In the genomic region with DNA sequence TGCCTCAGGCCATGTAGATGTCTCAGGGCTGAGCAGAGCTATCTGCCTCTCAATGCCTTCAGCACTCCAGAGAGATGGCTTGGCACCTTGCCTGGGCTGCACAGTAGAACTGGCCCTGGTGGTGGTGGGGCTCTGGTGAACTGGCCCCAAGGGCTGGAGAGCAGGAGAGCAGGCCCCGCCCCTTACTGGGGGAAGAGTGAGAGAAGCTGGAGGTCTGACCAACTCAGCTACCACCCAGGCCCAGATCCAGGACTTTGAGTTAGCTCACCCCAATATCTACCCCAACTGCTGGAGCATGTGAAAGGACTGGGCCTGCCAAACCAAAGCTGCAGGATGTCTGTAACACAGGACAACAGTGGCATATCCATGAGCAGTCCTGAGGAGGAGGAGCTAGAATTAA, we compare ENCODE assay signal across 9 mouse cellular contexts. TPM values are rescaled to one million over a fixed set of nuclear protein-coding genes. Genes with fewer than 3 reads are reported as not detected.
A peak's percentile ranks its signal among the peaks of the same experiment; 100 is the strongest.
DNase-seq lines count a peak whose midpoint lies in the region; ATAC-seq and TF ChIP-seq lines count a peak whose summit lies in the region.
"Had no signal": no experiment of that assay in that cellular context is flagged by ENCODE, and none has a peak within 500 bp of the region (broad histone marks: within the 10 kb centered on the region; RNA-seq: fewer than 3 reads in every experiment).

No protein-coding gene starts in this region.

- WGBS in intestine, embryonic 14.5 days, result 92% methylated on average over 1 of the region's 1 CpGs
- 93% methylated on average over 1 of the region's 1 CpGs for WGBS in intestine, postnatal 0 days
- whole genome bisulfite sequencing in heart, adult 2 months, result 82% methylated on average over 1 of the region's 1 CpGs
- 76% methylated on average over 1 of the region's 1 CpGs for WGBS in limb, embryonic 10.5 days

- no peaks in the 10 kb centered on the region for H3K36me3 ChIP-seq in intestine, embryonic 14.5 days (ENCODE audit: control insufficient read depth, insufficient read depth, low read length)
- H3K36me3 ChIP-seq in intestine, postnatal 0 days (ENCODE audit: control insufficient read depth, insufficient read depth), result no peaks in the 10 kb centered on the region
- H3K36me3 ChIP-seq in heart, adult 2 months (ENCODE audit: control insufficient read depth, insufficient read depth, low read length), result no peaks in the 10 kb centered on the region
- H3K36me3 ChIP-seq in limb, embryonic 10.5 days, result no peaks in the 10 kb centered on the region
- H3K36me3 ChIP-seq: embryonic facial prominence, embryonic 15.5 days had no signal

- TF ChIP-seq POLR2A in heart, adult 2 months (IDR thresholded peaks at IDR 0.05; ENCODE audit: insufficient read depth, low read depth, low read length), result no peak

- TF ChIP-seq EP300 in heart, adult 2 months (IDR thresholded peaks at IDR 0.05; ENCODE audit: insufficient read depth, low read depth, low read length), result no peak

- no peaks in the 10 kb centered on the region for H3K27me3 ChIP-seq in intestine, embryonic 14.5 days (replicated peaks; ENCODE audit: control insufficient read depth, insufficient read depth, low read length)
- no peaks in the 10 kb centered on the region for H3K27me3 ChIP-seq in intestine, postnatal 0 days (replicated peaks; ENCODE audit: control insufficient read depth, insufficient read depth, low read length)
- no peaks in the 10 kb centered on the region for H3K27me3 ChIP-seq in heart, adult 2 months (ENCODE audit: control insufficient read depth, insufficient read depth, low read length)
- no peaks in the 10 kb centered on the region for H3K27me3 ChIP-seq in limb, embryonic 10.5 days (ENCODE audit: low read depth, poor library complexity, severe bottlenecking)
- H3K27me3 ChIP-seq: embryonic facial prominence, embryonic 15.5 days had no signal

- TF ChIP-seq CTCF in intestine, postnatal 0 days (IDR thresholded peaks at IDR 0.05; ENCODE audit: low read depth), result no peak
- no peak for TF ChIP-seq CTCF in heart, adult 2 months (IDR thresholded peaks at IDR 0.05)

- no peak overlapping the region for H3K27ac ChIP-seq in intestine, embryonic 14.5 days (ENCODE audit: low read depth)
- no peak overlapping the region for H3K27ac ChIP-seq in intestine, postnatal 0 days (ENCODE audit: low read depth, low read length)
- no peak overlapping the region for H3K27ac ChIP-seq in heart, adult 2 months
- peak overlapping the region; percentile 69 for H3K27ac ChIP-seq in limb, embryonic 10.5 days
- H3K27ac ChIP-seq: embryonic facial prominence, embryonic 15.5 days had no signal

- H3K4me3 ChIP-seq in intestine, embryonic 14.5 days (ENCODE audit: low read depth, low read length), result no peak overlapping the region
- H3K4me3 ChIP-seq in intestine, postnatal 0 days (ENCODE audit: low read depth, low read length), result no peak overlapping the region
- no peak overlapping the region for H3K4me3 ChIP-seq in heart, adult 2 months
- no peak overlapping the region for H3K4me3 ChIP-seq in limb, embryonic 10.5 days
- H3K4me3 ChIP-seq: embryonic facial prominence, embryonic 15.5 days had no signal

- peaks cover 8% of the 10 kb centered on the region; the same call in 1 of the 2 replicates for H3K4me1 ChIP-seq in intestine, embryonic 14.5 days (replicated peaks; ENCODE audit: control insufficient read depth, insufficient read depth, low read length)
- H3K4me1 ChIP-seq in intestine, postnatal 0 days (replicated peaks; ENCODE audit: control insufficient read depth, insufficient read depth, low read length), result no peaks in the 10 kb centered on the region
- H3K4me1 ChIP-seq in heart, adult 2 months (ENCODE audit: control insufficient read depth, insufficient read depth, low read length), result peaks cover 6% of the 10 kb centered on the region; the same call in 1 of the 2 replicates
- peaks cover 30% of the 10 kb centered on the region for H3K4me1 ChIP-seq in limb, embryonic 10.5 days

- no peak overlapping the region for H3K4me2 ChIP-seq in intestine, embryonic 14.5 days (ENCODE audit: low read length)
- H3K4me2 ChIP-seq in intestine, postnatal 0 days (replicated peaks; ENCODE audit: low read depth), result no peak overlapping the region
- H3K4me2 ChIP-seq: embryonic facial prominence, embryonic 15.5 days had no signal

- no peak overlapping the region for H3K9ac ChIP-seq in intestine, embryonic 14.5 days (ENCODE audit: low read length)
- no peak overlapping the region for H3K9ac ChIP-seq in intestine, postnatal 0 days (ENCODE audit: low read depth, low read length)
- no peak overlapping the region for H3K9ac ChIP-seq in heart, adult 2 months (ENCODE audit: low read depth, low read length)
- H3K9ac ChIP-seq: embryonic facial prominence, embryonic 15.5 days had no signal

- no peak for DNase-seq in intestine, embryonic 14.5 days (ENCODE audit: low spot score)
- DNase-seq in testis, postnatal 10 days (ENCODE audit: low spot score), result peak; percentile 78
- DNase-seq in testis, postnatal 14 days (ENCODE audit: low spot score), result no peak
- peak; percentile 64 to 67 for DNase-seq in heart, adult 2 months
- no peak for DNase-seq in limb, embryonic 10.5 days (ENCODE audit: low spot score)
- no peak for DNase-seq in thymus, postnatal 14 days
- DNase-seq in B cell, adult 2 months, result no peak

- no peaks in the 10 kb centered on the region for H3K79me2 ChIP-seq in heart, adult 2 months (replicated peaks; ENCODE audit: control insufficient read depth, insufficient read depth, low read length)

- peak; percentile 47; the same call in 1 of the 2 replicates for ATAC-seq in intestine, embryonic 14.5 days (replicated peaks; ENCODE audit: low FRiP score, low TSS enrichment, low read depth)
- ATAC-seq in intestine, postnatal 0 days, result no peak

- intact Hi-C loops in heart, adult 2 months (cut with DNase I), result loop anchor here (5.0 to 10.0 kb wide), 2 partner anchors 39 to 211 kb away; no protein-coding TSS in a partner anchor

- H3K9me3 ChIP-seq in intestine, embryonic 14.5 days (ENCODE audit: control insufficient read depth, low read length), result no peaks in the 10 kb centered on the region
- H3K9me3 ChIP-seq in intestine, postnatal 0 days (ENCODE audit: control insufficient read depth), result no peaks in the 10 kb centered on the region
- H3K9me3 ChIP-seq in limb, embryonic 10.5 days (replicated peaks), result no peaks in the 10 kb centered on the region
- H3K9me3 ChIP-seq: embryonic facial prominence, embryonic 15.5 days had no signal

RNA-seq across cellular contexts. Expression of a gene that starts 33.7 kb away (rescaled TPM):
- 177 and 202 TPM in 2 replicates for polyA plus RNA-seq in intestine, embryonic 14.5 days (2014; fragmentation: Nextera tagmentation; extraction: Ambion mirVana)
- 138 and 147 TPM in 2 replicates for polyA plus RNA-seq in intestine, postnatal 0 days (2015; fragmentation: Nextera tagmentation; extraction: Ambion mirVana)
- 100 to 1,000 TPM; 230 to 250 TPM for total RNA-seq in heart, adult 2 months (2021)
- polyA plus RNA-seq in heart, adult 2 months (2012; rRNA removed), result 80.7 and 175 TPM in 2 replicates
- polyA plus RNA-seq in limb, embryonic 10.5 days (2016; fragmentation: Nextera tagmentation; extraction: Ambion mirVana), result 118 and 128 TPM in 2 replicates

Comparison
In these comparisons a context has a peak if more than half of its experiments do, and no peak if none do; other contexts are left out.
1. DNase-seq: peak in testis, postnatal 10 days (single experiment) and heart, adult 2 months (2 of 2); none in intestine, embryonic 14.5 days (single experiment), testis, postnatal 14 days (single experiment), limb, embryonic 10.5 days (single experiment), thymus, postnatal 14 days (single experiment) and B cell, adult 2 months (0 of 2).